Mouse (Mus musculus): ENCODE data around the gene Tenm4. TPM values are rescaled to one million over a fixed set of nuclear protein-coding genes. Genes with fewer than 3 reads are reported as not detected.

The Tenm4 gene
- total and polyA plus RNA-seq, 3 experiments: 0.04 to 0.38 TPM; not detected in 1

DNA sequence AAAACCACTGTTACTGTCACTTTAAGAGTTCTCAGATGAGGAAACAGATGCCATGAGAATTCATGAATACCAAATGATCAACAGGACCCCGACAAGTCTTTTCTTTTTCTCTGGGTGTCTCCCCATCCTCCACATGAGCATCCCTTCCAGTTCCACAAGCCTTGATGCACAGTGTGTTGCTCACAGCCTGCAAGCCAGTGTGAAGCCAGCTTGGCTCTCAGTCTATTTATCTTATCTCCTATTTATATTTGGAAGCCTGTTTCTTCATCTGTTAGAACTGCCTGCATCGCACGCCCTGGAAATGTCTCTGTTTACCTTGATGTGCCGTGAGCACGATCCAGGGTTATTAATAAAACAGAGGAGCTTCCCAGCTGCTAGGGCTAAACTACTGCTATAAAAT, 169.8 kb downstream of the Tenm4 start:
- TF ChIP-seq TAL1 (conservative IDR thresholded peaks at IDR 0.05; ENCODE audit: low read depth, low read length) (no peak), GATA1 (IDR thresholded peaks at IDR 0.05; ENCODE audit: borderline replicate concordance, low read length) (no peak), POLR2AphosphoS5 (IDR thresholded peaks at IDR 0.05; ENCODE audit: insufficient replicate concordance, low read depth, low read length) (no peak), GATA2 (IDR thresholded peaks at IDR 0.05; ENCODE audit: borderline replicate concordance, low read depth, low read length) (no peak), CTCF (IDR thresholded peaks at IDR 0.05; ENCODE audit: low read depth, low read length) (no peak)
- Histone ChIP-seq H3K4me1 (ENCODE audit: insufficient read depth, low read depth, low read length) (no peaks in the 10 kb centered on the region), H3K27me3 (ENCODE audit: insufficient read depth, low read length) (no peaks in the 10 kb centered on the region), H3K4me3 (ENCODE audit: low read depth, low read length) (no peak overlapping the region), H3K9me3 (replicated peaks) (peaks cover 65% of the 10 kb centered on the region), H3K36me3 (replicated peaks) (no peaks in the 10 kb centered on the region)
- ATAC-seq (ENCODE audit: extremely low read depth, insufficient number of reproducible peaks, low FRiP score, poor library complexity, severe bottlenecking) (no peak), DNase-seq (ENCODE audit: low spot score) (no peak)

DNA sequence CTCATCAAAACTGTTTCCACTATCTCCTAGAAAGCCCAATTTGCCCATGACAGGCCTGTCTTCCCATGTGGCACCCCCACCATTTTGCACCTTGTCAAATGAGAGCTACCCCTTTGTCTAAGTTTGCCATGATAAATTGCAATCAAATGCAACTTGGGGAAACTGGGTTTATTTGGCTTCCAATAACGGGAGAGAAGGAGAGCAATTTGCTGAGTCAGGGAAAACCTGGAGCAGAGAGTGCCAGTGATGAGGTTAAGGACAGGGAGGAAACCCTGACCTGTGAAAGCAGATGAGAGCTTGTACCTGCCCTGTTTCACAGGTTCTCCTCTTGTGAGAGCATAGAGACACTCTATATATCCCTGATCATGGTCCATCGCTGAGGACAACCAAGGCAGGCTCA, 170.4 kb downstream of the Tenm4 start:
- Histone ChIP-seq H3K27me3 (ENCODE audit: insufficient read depth, low read length) (no peaks in the 10 kb centered on the region), H3K4me3 (ENCODE audit: low read depth, low read length) (no peak overlapping the region), H3K9me3 (replicated peaks) (peaks cover 60% of the 10 kb centered on the region), H3K4me1 (ENCODE audit: insufficient read depth, low read depth, low read length) (no peaks in the 10 kb centered on the region), H3K36me3 (replicated peaks) (no peaks in the 10 kb centered on the region)
- TF ChIP-seq CTCF (IDR thresholded peaks at IDR 0.05; ENCODE audit: low read depth, low read length): no peak
- no peak for ATAC-seq (ENCODE audit: extremely low read depth, insufficient number of reproducible peaks, low FRiP score, poor library complexity, severe bottlenecking)
- no peak for DNase-seq (ENCODE audit: low spot score)

DNA sequence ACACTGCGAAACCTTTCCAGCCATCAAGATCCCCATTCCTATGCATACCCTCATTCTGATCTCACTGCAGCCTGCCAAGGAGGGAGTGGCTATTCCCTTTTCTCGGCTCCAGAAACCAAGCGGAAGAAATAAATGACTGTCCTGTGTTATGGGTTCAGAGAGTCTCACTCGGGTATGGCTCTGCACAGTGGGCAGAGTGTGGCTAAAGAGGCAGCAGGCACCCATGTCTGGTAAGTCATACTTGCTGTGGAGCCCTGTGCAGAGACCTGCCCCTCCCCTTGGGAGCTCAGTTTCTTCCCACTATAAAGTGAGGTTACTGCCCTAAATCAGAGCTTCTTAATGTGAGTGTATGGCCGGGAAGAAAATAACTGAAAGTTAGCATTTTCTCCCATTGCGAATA, 171.9 kb downstream of the Tenm4 start:
- ATAC-seq (ENCODE audit: extremely low read depth, insufficient number of reproducible peaks, low FRiP score, poor library complexity, severe bottlenecking) (no peak), DNase-seq (ENCODE audit: low spot score) (no peak)
- no peaks in the 10 kb centered on the region for H3K27me3 ChIP-seq (ENCODE audit: insufficient read depth, low read length)
- H3K9me3 ChIP-seq (replicated peaks): peaks cover 54% of the 10 kb centered on the region
- H3K36me3 ChIP-seq (replicated peaks): no peaks in the 10 kb centered on the region
- H3K4me3 ChIP-seq (ENCODE audit: low read depth, low read length): no peak overlapping the region
- TF ChIP-seq POLR2AphosphoS5 (IDR thresholded peaks at IDR 0.05; ENCODE audit: insufficient replicate concordance, low read depth, low read length): no peak
- TF ChIP-seq CTCF (IDR thresholded peaks at IDR 0.05; ENCODE audit: low read depth, low read length): no peak
- TF ChIP-seq GATA2 (IDR thresholded peaks at IDR 0.05; ENCODE audit: borderline replicate concordance, low read depth, low read length): no peak
- no peaks in the 10 kb centered on the region for H3K4me1 ChIP-seq (ENCODE audit: insufficient read depth, low read depth, low read length)

DNA sequence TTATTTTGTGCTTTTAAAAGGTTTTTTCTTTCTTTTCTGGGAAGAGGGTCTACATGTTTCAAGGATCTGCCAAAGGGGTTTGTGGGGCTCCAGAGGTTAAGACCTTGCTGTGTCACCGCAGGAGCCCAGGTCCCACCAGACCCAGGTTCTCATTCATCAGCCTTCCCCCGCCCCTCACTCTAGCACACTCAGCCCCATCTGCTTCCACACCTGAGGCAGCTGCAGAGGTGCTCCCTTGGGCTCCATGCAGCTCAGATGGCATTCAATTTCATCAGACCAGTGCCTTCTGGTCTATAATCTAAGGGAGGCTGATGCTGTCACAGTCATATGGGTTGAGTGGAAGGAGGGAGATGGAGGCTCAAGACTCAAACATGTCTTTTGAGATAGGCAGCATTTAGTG, 172.6 kb downstream of the Tenm4 start:
- no peak for DNase-seq (ENCODE audit: low spot score)
- H3K4me1 ChIP-seq (ENCODE audit: insufficient read depth, low read depth, low read length): no peaks in the 10 kb centered on the region
- no peaks in the 10 kb centered on the region for H3K36me3 ChIP-seq (replicated peaks)
- TF ChIP-seq POLR2AphosphoS5 (IDR thresholded peaks at IDR 0.05; ENCODE audit: insufficient replicate concordance, low read depth, low read length) (no peak), CTCF (IDR thresholded peaks at IDR 0.05; ENCODE audit: low read depth, low read length) (no peak), GATA1 (IDR thresholded peaks at IDR 0.05; ENCODE audit: borderline replicate concordance, low read length) (no peak), TAL1 (conservative IDR thresholded peaks at IDR 0.05; ENCODE audit: low read depth, low read length) (no peak), GATA2 (IDR thresholded peaks at IDR 0.05; ENCODE audit: borderline replicate concordance, low read depth, low read length) (no peak)
- H3K4me3 ChIP-seq (ENCODE audit: low read depth, low read length): no peak overlapping the region
- ATAC-seq (ENCODE audit: extremely low read depth, insufficient number of reproducible peaks, low FRiP score, poor library complexity, severe bottlenecking): no peak
- H3K9me3 ChIP-seq (replicated peaks): peaks cover 54% of the 10 kb centered on the region
- no peaks in the 10 kb centered on the region for H3K27me3 ChIP-seq (ENCODE audit: insufficient read depth, low read length)

DNA sequence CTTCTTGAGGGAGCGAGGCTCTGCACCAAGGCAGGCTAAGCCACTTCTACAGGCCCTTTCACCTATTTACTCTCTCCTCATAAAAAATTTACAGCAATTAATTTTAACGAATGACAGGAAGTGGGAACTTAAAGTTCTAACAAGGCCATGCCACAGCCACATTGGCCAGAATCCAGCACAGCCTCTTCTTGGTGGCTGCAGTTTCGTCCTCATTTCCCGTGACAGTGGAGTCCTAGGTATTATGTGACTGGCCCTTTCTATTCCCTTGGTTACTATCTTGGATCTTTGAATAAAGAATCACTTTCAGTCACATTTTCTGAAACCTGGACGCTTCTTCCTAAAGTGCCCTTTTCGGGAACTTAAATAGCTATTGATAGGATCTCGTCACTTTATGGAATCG, 181.6 kb downstream of the Tenm4 start:
- Histone ChIP-seq H3K27me3 (ENCODE audit: insufficient read depth, low read length) (no peaks in the 10 kb centered on the region), H3K4me1 (ENCODE audit: insufficient read depth, low read depth, low read length) (no peaks in the 10 kb centered on the region), H3K9me3 (replicated peaks) (peaks cover 44% of the 10 kb centered on the region), H3K4me3 (ENCODE audit: low read depth, low read length) (no peak overlapping the region), H3K36me3 (replicated peaks) (no peaks in the 10 kb centered on the region)
- TF ChIP-seq CTCF (IDR thresholded peaks at IDR 0.05; ENCODE audit: low read depth, low read length) (no peak), GATA2 (IDR thresholded peaks at IDR 0.05; ENCODE audit: borderline replicate concordance, low read depth, low read length) (no peak), POLR2AphosphoS5 (IDR thresholded peaks at IDR 0.05; ENCODE audit: insufficient replicate concordance, low read depth, low read length) (no peak), TAL1 (conservative IDR thresholded peaks at IDR 0.05; ENCODE audit: low read depth, low read length) (no peak), GATA1 (IDR thresholded peaks at IDR 0.05; ENCODE audit: borderline replicate concordance, low read length) (no peak)
- no peak for ATAC-seq (ENCODE audit: extremely low read depth, insufficient number of reproducible peaks, low FRiP score, poor library complexity, severe bottlenecking)
- DNase-seq (ENCODE audit: low spot score): no peak

DNA sequence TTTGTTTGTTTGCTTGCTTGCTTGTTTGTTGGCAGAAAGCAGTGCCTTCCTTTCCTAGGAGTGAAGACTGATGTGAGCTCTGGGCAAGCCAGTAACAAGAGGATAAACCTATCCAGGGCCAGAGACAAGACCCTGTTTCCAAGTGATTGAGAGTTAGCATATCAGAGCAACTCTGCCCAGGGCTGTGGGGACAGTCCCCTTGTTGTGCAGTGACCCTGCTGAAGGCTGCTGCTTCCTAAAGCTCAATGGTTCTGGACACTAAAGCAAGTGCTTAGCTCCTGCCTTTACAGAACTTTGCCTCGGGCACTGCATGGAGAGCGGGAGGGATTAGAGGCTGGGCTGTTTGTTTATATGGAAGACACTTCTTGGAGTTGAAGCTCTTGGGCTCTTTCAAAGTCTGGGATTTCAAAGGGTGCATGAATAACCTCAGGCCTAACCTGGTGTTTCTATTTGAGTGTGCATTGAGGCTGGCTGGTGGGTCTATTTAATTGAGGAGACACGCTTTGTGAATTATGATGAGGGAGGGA, 185.3 kb downstream of the Tenm4 start:
- H3K4me3 ChIP-seq (ENCODE audit: low read depth, low read length): no peak overlapping the region
- no peak for ATAC-seq (ENCODE audit: extremely low read depth, insufficient number of reproducible peaks, low FRiP score, poor library complexity, severe bottlenecking)
- no peaks in the 10 kb centered on the region for H3K4me1 ChIP-seq (ENCODE audit: insufficient read depth, low read depth, low read length)
- TF ChIP-seq GATA2 (IDR thresholded peaks at IDR 0.05; ENCODE audit: borderline replicate concordance, low read depth, low read length) (no peak), CTCF (IDR thresholded peaks at IDR 0.05; ENCODE audit: low read depth, low read length) (no peak), POLR2AphosphoS5 (IDR thresholded peaks at IDR 0.05; ENCODE audit: insufficient replicate concordance, low read depth, low read length) (no peak), TAL1 (conservative IDR thresholded peaks at IDR 0.05; ENCODE audit: low read depth, low read length) (no peak), GATA1 (IDR thresholded peaks at IDR 0.05; ENCODE audit: borderline replicate concordance, low read length) (no peak)
- DNase-seq (ENCODE audit: low spot score): no peak
- peaks cover 42% of the 10 kb centered on the region for H3K9me3 ChIP-seq (replicated peaks)
- no peaks in the 10 kb centered on the region for H3K36me3 ChIP-seq (replicated peaks)
- no peaks in the 10 kb centered on the region for H3K27me3 ChIP-seq (ENCODE audit: insufficient read depth, low read length)

DNA sequence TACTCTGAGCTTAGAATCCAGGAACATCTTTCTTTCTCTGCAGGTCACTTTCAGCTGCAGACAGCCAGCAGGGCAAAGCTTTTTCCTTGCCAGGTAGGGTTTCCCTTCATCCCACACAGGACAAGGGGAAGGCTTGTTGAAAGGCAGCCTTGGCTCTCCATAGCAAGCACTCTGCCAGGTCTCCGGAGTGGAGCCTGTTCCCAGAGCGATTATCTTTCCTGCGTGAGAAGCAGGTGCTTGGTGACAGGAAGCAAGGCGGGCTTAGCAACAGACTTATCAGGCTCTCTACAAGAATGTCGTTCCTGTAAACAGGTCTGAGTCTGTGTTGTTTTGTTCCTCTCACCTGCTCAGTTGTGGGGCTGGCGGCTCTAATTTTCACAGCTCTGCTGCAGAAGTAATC, 186.5 kb downstream of the Tenm4 start:
- no peaks in the 10 kb centered on the region for H3K4me1 ChIP-seq (ENCODE audit: insufficient read depth, low read depth, low read length)
- no peaks in the 10 kb centered on the region for H3K27me3 ChIP-seq (ENCODE audit: insufficient read depth, low read length)
- DNase-seq (ENCODE audit: low spot score) (no peak), ATAC-seq (ENCODE audit: extremely low read depth, insufficient number of reproducible peaks, low FRiP score, poor library complexity, severe bottlenecking) (no peak)
- TF ChIP-seq CTCF (IDR thresholded peaks at IDR 0.05; ENCODE audit: low read depth, low read length): no peak
- TF ChIP-seq GATA2 (IDR thresholded peaks at IDR 0.05; ENCODE audit: borderline replicate concordance, low read depth, low read length): no peak
- no peak for TF ChIP-seq POLR2AphosphoS5 (IDR thresholded peaks at IDR 0.05; ENCODE audit: insufficient replicate concordance, low read depth, low read length)
- no peak for TF ChIP-seq TAL1 (conservative IDR thresholded peaks at IDR 0.05; ENCODE audit: low read depth, low read length)
- no peak for TF ChIP-seq GATA1 (IDR thresholded peaks at IDR 0.05; ENCODE audit: borderline replicate concordance, low read length)
- H3K9me3 ChIP-seq (replicated peaks): peaks cover 44% of the 10 kb centered on the region
- H3K36me3 ChIP-seq (replicated peaks): no peaks in the 10 kb centered on the region
- H3K4me3 ChIP-seq (ENCODE audit: low read depth, low read length): no peak overlapping the region

All from G1E (cell line).